Mouse (Mus musculus) olfactory bulb, adult 2 months (tissue): Measurements from ENCODE around the gene Entpd6.

Experiments used
- CTCF ChIP-seq: fragments of 200-500 bp; IDR thresholded peaks from 2 replicates; pipeline ENCODE4 v1.5.1; 2012; ENCODE audit warnings: low read depth, mild to moderate bottlenecking, low read length, moderate library complexity; ENCODE audit not compliant: insufficient read depth
- POLR2A ChIP-seq: fragments of 200-500 bp; IDR thresholded peaks from 2 replicates; pipeline ENCODE4 v1.6.1; 2012; ENCODE audit warnings: mild to moderate bottlenecking, low read depth, low read length, moderate library complexity; ENCODE audit not compliant: insufficient read depth

GRCm38 (mm10) chr2:150820720-150821119 is 71.9 kb downstream of the Entpd6 start:
- TF ChIP-seq CTCF (no peak), POLR2A (no peak)
